Mouse (Mus musculus) heart, embryonic 13.5 days (tissue): ENCODE measurements around the gene Gabrb1. TPM values are rescaled to one million over a fixed set of nuclear protein-coding genes. Genes with fewer than 3 reads are reported as not detected.

Experiments
- ATAC-seq: fragments of 200-750 bp; cut with Nextera tagmentation; 2 replicates; pipeline ENCODE4 v1.8.0; 2017; ENCODE audit warnings: moderate TSS enrichment; ENCODE audit not compliant: insufficient number of reproducible peaks, low FRiP score, low TSS enrichment; ENCODE audit errors: extremely low read depth
- H3K27ac ChIP-seq: fragments of 300-500 bp; sonication (generic); replicated peaks from 2 replicates; pipeline ENCODE4 v1.5.1; 2015; ENCODE audit warnings: moderate library complexity, mild to moderate bottlenecking, inconsistent platforms
- H3K27me3 ChIP-seq: fragments of 300-500 bp; sonication (generic); replicated peaks from 2 replicates; pipeline ENCODE4 v1.6.1; 2015; ENCODE audit warnings: mild to moderate bottlenecking, inconsistent platforms
- H3K36me3 ChIP-seq: fragments of 300-500 bp; sonication (generic); 2 replicates; pipeline ENCODE4 v1.6.1; 2015; ENCODE audit warnings: mild to moderate bottlenecking, inconsistent platforms
- H3K4me1 ChIP-seq: fragments of 300-500 bp; sonication (generic); 2 replicates; pipeline ENCODE4 v1.6.1; 2015; ENCODE audit warnings: inconsistent platforms
- H3K4me2 ChIP-seq: fragments of 300-500 bp; sonication (generic); 2 replicates; pipeline ENCODE4 v1.6.1; 2015; ENCODE audit warnings: inconsistent platforms, mild to moderate bottlenecking, moderate library complexity
- H3K4me3 ChIP-seq: fragments of 300-500 bp; sonication (generic); 2 replicates; pipeline ENCODE4 v1.5.1; 2015; ENCODE audit warnings: moderate library complexity, mild to moderate bottlenecking, inconsistent platforms
- H3K9ac ChIP-seq: fragments of 300-500 bp; sonication (generic); 2 replicates; pipeline ENCODE4 v1.6.1; 2015; ENCODE audit warnings: inconsistent platforms, mild to moderate bottlenecking, moderate library complexity
- H3K9me3 ChIP-seq: fragments of 300-500 bp; sonication (generic); 2 replicates; pipeline ENCODE4 v1.6.1; 2016; ENCODE audit warnings: inconsistent platforms
- WGBS: fragments of 180-500 bp; shearing (Covaris S2); methylation state at CpG from one replicate; pipeline ENCODE4 v1.1.7; 2015; ENCODE audit warnings: mixed read lengths; 5-methylcytosine and 5-hydroxymethylcytosine counted together
- polyA plus RNA-seq: library from polyadenylated mRNA; unstranded; fragments of >200 nt; fragmentation: Nextera tagmentation; extraction: Ambion mirVana; gene quantifications from 2 replicates; pipeline ENCODE4 v1.2.1, GENCODE M21; 2015

Gabrb1 gene
- polyA plus RNA-seq, 1 experiment from 2014 or later = 1.3 TPM

GRCm38 (mm10) chr5:71830342-71830741 is 172.4 kb downstream of the Gabrb1 start:
- no peaks in the 10 kb centered on the region for H3K27me3 ChIP-seq
- H3K4me2 ChIP-seq = no peak overlapping the region
- H3K9me3 ChIP-seq = no peaks in the 10 kb centered on the region
- no peak overlapping the region for H3K4me3 ChIP-seq
- ATAC-seq = no peak
- H3K27ac ChIP-seq = no peak overlapping the region
- H3K4me1 ChIP-seq = no peaks in the 10 kb centered on the region
- no peak overlapping the region for H3K9ac ChIP-seq
- 69% methylated on average over 2 of the region's 2 CpGs for WGBS
- no peaks in the 10 kb centered on the region for H3K36me3 ChIP-seq

- Histone ChIP-seq H3K4me3 (no peak overlapping the region), H3K9ac (no peak overlapping the region), H3K4me2 (no peak overlapping the region), H3K27me3 (no peaks in the 10 kb centered on the region), H3K36me3 (no peaks in the 10 kb centered on the region), H3K4me1 (no peaks in the 10 kb centered on the region), H3K9me3 (no peaks in the 10 kb centered on the region), H3K27ac (no peak overlapping the region)
- ATAC-seq = no peak
Observed at GRCm38 (mm10) chr5:71842241-71842640, 184.3 kb downstream of the Gabrb1 start.

GRCm38 (mm10) chr5:71898214-71898613 is 240.3 kb downstream of the Gabrb1 start:
- Histone ChIP-seq H3K9ac (no peak overlapping the region), H3K4me1 (no peaks in the 10 kb centered on the region), H3K9me3 (no peaks in the 10 kb centered on the region), H3K36me3 (no peaks in the 10 kb centered on the region), H3K4me2 (no peak overlapping the region), H3K27me3 (no peaks in the 10 kb centered on the region), H3K27ac (no peak overlapping the region), H3K4me3 (no peak overlapping the region)
- WGBS = 78% methylated on average over 2 of the region's 2 CpGs
- ATAC-seq = no peak

- Histone ChIP-seq H3K27ac (no peak overlapping the region), H3K4me1 (no peaks in the 10 kb centered on the region), H3K4me2 (no peak overlapping the region), H3K27me3 (no peaks in the 10 kb centered on the region), H3K9me3 (no peaks in the 10 kb centered on the region), H3K9ac (no peak overlapping the region), H3K4me3 (no peak overlapping the region), H3K36me3 (no peaks in the 10 kb centered on the region)
- WGBS = 76% methylated on average over 7 of the region's 7 CpGs
- ATAC-seq = no peak
Observed at GRCm38 (mm10) chr5:71903399-71903798, 245.5 kb downstream of the Gabrb1 start.

- no peak overlapping the region for H3K4me3 ChIP-seq
- no peaks in the 10 kb centered on the region for H3K27me3 ChIP-seq
- no peak for ATAC-seq
- H3K27ac ChIP-seq = no peak overlapping the region
- 70% methylated on average over 1 of the region's 1 CpGs for WGBS
- H3K4me2 ChIP-seq = no peak overlapping the region
- H3K4me1 ChIP-seq = no peaks in the 10 kb centered on the region
- no peaks in the 10 kb centered on the region for H3K9me3 ChIP-seq
- no peak overlapping the region for H3K9ac ChIP-seq
- no peaks in the 10 kb centered on the region for H3K36me3 ChIP-seq
Observed at GRCm38 (mm10) chr5:71914028-71914427, 256.1 kb downstream of the Gabrb1 start.

- ATAC-seq = no peak
- 74% methylated on average over 4 of the region's 4 CpGs for WGBS
- Histone ChIP-seq H3K9ac (no peak overlapping the region), H3K27me3 (no peaks in the 10 kb centered on the region), H3K4me3 (no peak overlapping the region), H3K4me2 (no peak overlapping the region), H3K4me1 (no peaks in the 10 kb centered on the region), H3K36me3 (no peaks in the 10 kb centered on the region), H3K27ac (no peak overlapping the region), H3K9me3 (no peaks in the 10 kb centered on the region)
Observed at GRCm38 (mm10) chr5:71915711-71916110, 257.8 kb downstream of the Gabrb1 start.

GRCm38 (mm10) chr5:71917206-71917605 is 259.3 kb downstream of the Gabrb1 start:
- Histone ChIP-seq H3K9ac (no peak overlapping the region), H3K4me2 (no peak overlapping the region), H3K27ac (no peak overlapping the region), H3K36me3 (no peaks in the 10 kb centered on the region), H3K4me3 (no peak overlapping the region), H3K4me1 (no peaks in the 10 kb centered on the region), H3K9me3 (no peaks in the 10 kb centered on the region), H3K27me3 (no peaks in the 10 kb centered on the region)
- ATAC-seq = no peak
- WGBS = 65% methylated on average over 4 of the region's 4 CpGs

GRCm38 (mm10) chr5:71923636-71924035 is 265.7 kb downstream of the Gabrb1 start:
- H3K9ac ChIP-seq = no peak overlapping the region
- 59% methylated on average over 4 of the region's 4 CpGs for WGBS

GRCm38 (mm10) chr5:71926336-71926735 is 268.4 kb downstream of the Gabrb1 start:
- Histone ChIP-seq H3K4me1 (no peaks in the 10 kb centered on the region), H3K36me3 (no peaks in the 10 kb centered on the region), H3K9ac (no peak overlapping the region), H3K27me3 (no peaks in the 10 kb centered on the region), H3K4me3 (no peak overlapping the region), H3K9me3 (no peaks in the 10 kb centered on the region), H3K4me2 (no peak overlapping the region), H3K27ac (no peak overlapping the region)
- WGBS = 71% methylated on average over 5 of the region's 5 CpGs
- no peak for ATAC-seq

More at GRCm38 (mm10) chr5:71923636-71924035, 265.7 kb downstream of the Gabrb1 start:
- Histone ChIP-seq H3K9me3 (no peaks in the 10 kb centered on the region), H3K27me3 (no peaks in the 10 kb centered on the region), H3K36me3 (no peaks in the 10 kb centered on the region), H3K27ac (no peak overlapping the region), H3K4me2 (no peak overlapping the region), H3K4me1 (no peaks in the 10 kb centered on the region), H3K4me3 (no peak overlapping the region)
- no peak for ATAC-seq

- no peak overlapping the region for H3K4me2 ChIP-seq
Observed at GRCm38 (mm10) chr5:71930036-71930435, 272.1 kb downstream of the Gabrb1 start.

GRCm38 (mm10) chr5:71951398-71951797 is 293.5 kb downstream of the Gabrb1 start:
- no peaks in the 10 kb centered on the region for H3K27me3 ChIP-seq
- 83% methylated on average over 1 of the region's 1 CpGs for WGBS
- H3K27ac ChIP-seq = no peak overlapping the region
- 0 out of 2 replicates have a peak, but pooled peaks cover 4% of the 10 kb centered on the region for H3K4me1 ChIP-seq
- H3K9ac ChIP-seq = no peak overlapping the region
- no peak overlapping the region for H3K4me2 ChIP-seq
- no peaks in the 10 kb centered on the region for H3K9me3 ChIP-seq
- no peak for ATAC-seq
- H3K4me3 ChIP-seq = no peak overlapping the region
- H3K36me3 ChIP-seq = no peaks in the 10 kb centered on the region

More at GRCm38 (mm10) chr5:71930036-71930435, 272.1 kb downstream of the Gabrb1 start:
- Histone ChIP-seq H3K27me3 (no peaks in the 10 kb centered on the region), H3K9ac (no peak overlapping the region), H3K36me3 (no peaks in the 10 kb centered on the region), H3K4me1 (no peaks in the 10 kb centered on the region), H3K9me3 (no peaks in the 10 kb centered on the region), H3K4me3 (no peak overlapping the region), H3K27ac (no peak overlapping the region)
- ATAC-seq = no peak
- WGBS = 77% methylated on average over 2 of the region's 2 CpGs

- H3K4me2 ChIP-seq = no peak overlapping the region
- H3K9ac ChIP-seq = no peak overlapping the region
- no peaks in the 10 kb centered on the region for H3K36me3 ChIP-seq
- no peaks in the 10 kb centered on the region for H3K9me3 ChIP-seq
- H3K4me3 ChIP-seq = no peak overlapping the region
- ATAC-seq = no peak
- H3K27ac ChIP-seq = no peak overlapping the region
- WGBS = 56% methylated on average over 5 of the region's 5 CpGs
- H3K27me3 ChIP-seq = no peaks in the 10 kb centered on the region
- H3K4me1 ChIP-seq = 0 out of 2 replicates have a peak, but pooled peaks cover 4% of the 10 kb centered on the region
Observed at GRCm38 (mm10) chr5:71955070-71955685, 297.3 kb downstream of the Gabrb1 start.
